In genomic region chr2:93405017-93405425, GRCm38 (mm10) we compare ENCODE assay signal across 8 mouse cellular contexts. TPM values are rescaled to one million over a fixed set of nuclear protein-coding genes. Genes with fewer than 3 reads are reported as not detected.
DNase-seq lines count a peak whose midpoint lies in the region; ATAC-seq and TF ChIP-seq lines count a peak whose summit lies in the region.

No protein-coding gene starts in this region.

- TF ChIP-seq CTCF in gastrocnemius, adult 2 months (IDR thresholded peaks at IDR 0.05), result no peak

- intact Hi-C loops in gastrocnemius, adult 2 months (cut with DNase I), result no loop called here

- H3K4me3 ChIP-seq in hindbrain, embryonic 13.5 days, result no peak overlapping the region
- H3K4me3 ChIP-seq in neural tube, embryonic 15.5 days (replicated peaks), result no peak overlapping the region
- H3K4me3 ChIP-seq in gastrocnemius, adult 2 months, result no peak overlapping the region

- WGBS in hindbrain, embryonic 13.5 days, result 44% methylated on average over 7 of the region's 7 CpGs
- WGBS in neural tube, embryonic 15.5 days, result 47% methylated on average over 7 of the region's 7 CpGs

- no peaks in the 10 kb centered on the region for H3K36me3 ChIP-seq in hindbrain, embryonic 13.5 days
- H3K36me3 ChIP-seq in neural tube, embryonic 15.5 days, result no peaks in the 10 kb centered on the region

- DNase-seq in kidney, postnatal 10 days, result peak; percentile 64
- no peak for DNase-seq in kidney, adult 8-10 months
- DNase-seq in adrenal gland, postnatal 14 days, result peak; percentile 81
- no peak for DNase-seq in urinary bladder, adult 2 months (ENCODE audit: low spot score)
- DNase-seq in gastrocnemius, adult 2 months, result no peak

- 0 out of 2 replicates have a peak, but pooled peaks cover 3% of the 10 kb centered on the region for H3K27me3 ChIP-seq in hindbrain, embryonic 13.5 days
- H3K27me3 ChIP-seq in neural tube, embryonic 15.5 days (replicated peaks), result no peaks in the 10 kb centered on the region; the same call in 1 of the 2 replicates

- no peak overlapping the region for H3K4me2 ChIP-seq in hindbrain, embryonic 13.5 days
- H3K4me2 ChIP-seq in neural tube, embryonic 15.5 days, result no peak overlapping the region

- peak; percentile 55 for ATAC-seq in hindbrain, embryonic 13.5 days (ENCODE audit: low FRiP score)
- ATAC-seq in neural tube, embryonic 15.5 days (ENCODE audit: low FRiP score), result 0 out of 2 replicates have a peak, but pooled peaks have one; percentile 48
- no peak for ATAC-seq in inflammation-experienced regulatory T-cells, adult 6 months

- no peak overlapping the region for H3K9ac ChIP-seq in hindbrain, embryonic 13.5 days
- no peak overlapping the region for H3K9ac ChIP-seq in neural tube, embryonic 15.5 days (replicated peaks)

- no peak overlapping the region for H3K27ac ChIP-seq in hindbrain, embryonic 13.5 days
- no peak overlapping the region for H3K27ac ChIP-seq in neural tube, embryonic 15.5 days (replicated peaks)
- H3K27ac ChIP-seq in gastrocnemius, adult 2 months, result no peak overlapping the region

- no peaks in the 10 kb centered on the region for H3K9me3 ChIP-seq in hindbrain, embryonic 13.5 days
- no peaks in the 10 kb centered on the region for H3K9me3 ChIP-seq in neural tube, embryonic 15.5 days (replicated peaks)

- peaks cover 9% of the 10 kb centered on the region for H3K4me1 ChIP-seq in hindbrain, embryonic 13.5 days (replicated peaks)
- peaks cover 8% of the 10 kb centered on the region for H3K4me1 ChIP-seq in neural tube, embryonic 15.5 days

RNA-seq across cellular contexts. Expression of gene Cd82, which starts 57.9 kb away (rescaled TPM):
- 43.0 and 54.9 TPM in 2 replicates for total RNA-seq in adrenal gland, postnatal 14 days (2021)
- polyA plus RNA-seq in hindbrain, embryonic 13.5 days (2015; fragmentation: Nextera tagmentation; extraction: Ambion mirVana), result 19.8 and 23.7 TPM in 2 replicates
- polyA plus RNA-seq in neural tube, embryonic 15.5 days (2015; fragmentation: Nextera tagmentation; extraction: Ambion mirVana), result 22.4 and 68.9 TPM in 2 replicates
- 95.1 and 96.4 TPM in 2 replicates for polyA plus RNA-seq in urinary bladder, adult 2 months (2012; rRNA removed)
- polyA plus RNA-seq in inflammation-experienced regulatory T-cells, adult 6 months (2017; shearing (Covaris generic)), result 100 to 1,000 TPM; 528 to 940 (median 825) TPM
- 10 to 100 TPM in 1 of 2 experiments, 1 to 10 TPM in 1; 6.6 to 17.8 TPM for total RNA-seq in gastrocnemius, adult 2 months (2021)

Comparison
In these comparisons a context has a peak if more than half of its experiments do, and no peak if none do; other contexts are left out.
1. DNase-seq: peak in kidney, postnatal 10 days (single experiment) and adrenal gland, postnatal 14 days (single experiment); none in kidney, adult 8-10 months (0 of 2), urinary bladder, adult 2 months (single experiment) and gastrocnemius, adult 2 months (single experiment).